Mouse (Mus musculus): Measurements from ENCODE around the gene Usp37. TPM values are rescaled to one million over a fixed set of nuclear protein-coding genes. Genes with fewer than 3 reads are reported as not detected.
A peak's percentile ranks its signal among the peaks of the same experiment; 100 is the strongest.

Usp37 gene
- polyA plus RNA-seq, 1 experiment = 11.7 TPM

DNA sequence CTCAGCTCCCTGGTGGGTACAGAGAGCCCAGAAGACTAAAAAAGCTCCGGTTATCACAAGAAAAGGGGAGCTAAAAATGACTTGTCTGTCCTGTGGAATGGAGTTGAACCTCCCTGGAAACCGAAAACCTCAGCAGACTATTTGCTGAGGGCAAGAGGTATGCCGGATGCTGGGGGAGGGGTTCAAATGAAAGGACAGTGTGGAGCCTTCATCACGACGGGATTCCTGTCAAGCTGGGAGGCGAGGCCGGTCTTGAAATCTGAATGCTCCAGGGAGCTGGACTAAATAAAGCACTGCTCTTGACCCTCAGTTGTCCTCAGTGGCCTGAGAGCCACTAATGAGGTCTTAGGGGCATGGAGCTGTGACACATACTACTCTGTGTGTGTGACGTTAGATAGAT, 120.9 kb downstream of the Usp37 start:
- Histone ChIP-seq H3K4me1 (ENCODE audit: control insufficient read depth, insufficient read depth, low read length) (0 out of 2 replicates have a peak, but pooled peaks cover 3% of the 10 kb centered on the region), H3K27me3 (ENCODE audit: control insufficient read depth, insufficient read depth, low read length) (no peaks in the 10 kb centered on the region), H3K27ac (ENCODE audit: insufficient read depth, low read length) (no peak overlapping the region), H3K4me3 (replicated peaks; ENCODE audit: insufficient read depth, low read depth, low read length) (no peak overlapping the region)
- TF ChIP-seq CTCF (IDR thresholded peaks at IDR 0.05; ENCODE audit: borderline replicate concordance, insufficient read depth, low read depth, low read length) (no peak), POLR2A (IDR thresholded peaks at IDR 0.05; ENCODE audit: borderline replicate concordance, insufficient read depth, low read length) (no peak)
- WGBS = 23% methylated on average over 8 of the region's 8 CpGs
- no peak for DNase-seq

DNA sequence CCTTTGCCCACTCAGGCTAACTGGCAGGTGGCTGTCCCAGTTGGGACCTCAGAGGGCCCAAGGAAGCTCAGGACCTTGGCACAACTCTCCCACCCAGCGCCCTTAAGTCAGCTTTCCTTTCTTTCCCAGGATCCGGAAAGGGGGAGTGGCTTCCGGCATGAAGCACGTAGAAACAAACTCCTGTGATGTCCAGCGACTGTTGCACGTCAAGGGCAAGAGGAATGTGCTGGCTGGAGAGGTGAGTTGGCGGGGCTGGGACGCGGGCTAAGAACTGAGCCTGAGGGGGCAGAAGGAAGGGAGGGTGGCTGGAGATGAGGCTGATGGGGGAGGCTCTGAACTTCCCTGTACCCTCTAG, 124.7 kb downstream of the Usp37 start:
- DNase-seq = no peak
- H3K27me3 ChIP-seq (ENCODE audit: control insufficient read depth, insufficient read depth, low read length) = no peaks in the 10 kb centered on the region
- 0 out of 2 replicates have a peak, but pooled peaks cover 3% of the 10 kb centered on the region for H3K4me1 ChIP-seq (ENCODE audit: control insufficient read depth, insufficient read depth, low read length)
- H3K4me3 ChIP-seq (replicated peaks; ENCODE audit: insufficient read depth, low read depth, low read length) = no peak overlapping the region
- H3K27ac ChIP-seq (ENCODE audit: insufficient read depth, low read length) = no peak overlapping the region
- TF ChIP-seq POLR2A (IDR thresholded peaks at IDR 0.05; ENCODE audit: borderline replicate concordance, insufficient read depth, low read length) = no peak
- no peak for TF ChIP-seq CTCF (IDR thresholded peaks at IDR 0.05; ENCODE audit: borderline replicate concordance, insufficient read depth, low read depth, low read length)
- WGBS = 55% methylated on average over 9 of the region's 9 CpGs

DNA sequence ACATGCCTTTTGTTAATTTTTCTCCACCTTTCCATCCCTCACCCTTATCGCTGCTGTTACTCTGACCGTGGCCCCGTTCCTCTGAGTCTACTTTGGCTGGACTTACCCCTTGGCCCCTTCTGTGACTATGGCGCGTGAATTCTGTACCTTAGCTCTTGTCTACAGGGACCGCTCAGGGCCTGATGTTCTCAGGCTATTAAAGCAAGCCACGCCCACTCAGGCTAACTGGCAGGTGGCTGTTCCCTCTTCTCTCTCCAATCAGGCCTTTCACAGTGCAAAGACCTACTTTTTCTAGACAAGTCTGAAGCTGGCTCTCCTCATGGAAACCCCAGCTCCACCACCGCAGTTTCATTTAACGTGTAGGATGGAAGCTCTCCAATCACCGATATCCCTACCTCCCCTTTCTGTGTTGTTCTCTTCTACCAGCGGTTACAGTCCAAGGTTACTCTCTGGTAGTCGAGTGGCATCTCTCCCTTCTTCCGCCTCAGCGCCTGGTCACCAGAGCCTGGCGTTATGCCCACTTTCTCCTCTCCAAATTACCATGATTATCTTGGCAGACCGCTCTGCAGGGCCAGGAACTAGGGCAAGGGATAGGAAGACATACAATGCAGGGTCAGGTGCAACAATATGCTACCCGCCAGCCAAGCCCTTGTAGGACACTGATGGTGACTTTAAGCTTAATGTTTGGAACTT, 125.2 kb downstream of the Usp37 start:
- TF ChIP-seq POLR2A (IDR thresholded peaks at IDR 0.05; ENCODE audit: borderline replicate concordance, insufficient read depth, low read length) = no peak
- no peak for TF ChIP-seq CTCF (IDR thresholded peaks at IDR 0.05; ENCODE audit: borderline replicate concordance, insufficient read depth, low read depth, low read length)
- peak in 1 of 2 experiments; percentile 13 for DNase-seq
- Histone ChIP-seq H3K27me3 (ENCODE audit: control insufficient read depth, insufficient read depth, low read length) (no peaks in the 10 kb centered on the region), H3K27ac (ENCODE audit: insufficient read depth, low read length) (no peak overlapping the region), H3K4me1 (ENCODE audit: control insufficient read depth, insufficient read depth, low read length) (0 out of 2 replicates have a peak, but pooled peaks cover 3% of the 10 kb centered on the region), H3K4me3 (replicated peaks; ENCODE audit: insufficient read depth, low read depth, low read length) (no peak overlapping the region)
- 48% methylated on average over 17 of the region's 17 CpGs for WGBS

DNA sequence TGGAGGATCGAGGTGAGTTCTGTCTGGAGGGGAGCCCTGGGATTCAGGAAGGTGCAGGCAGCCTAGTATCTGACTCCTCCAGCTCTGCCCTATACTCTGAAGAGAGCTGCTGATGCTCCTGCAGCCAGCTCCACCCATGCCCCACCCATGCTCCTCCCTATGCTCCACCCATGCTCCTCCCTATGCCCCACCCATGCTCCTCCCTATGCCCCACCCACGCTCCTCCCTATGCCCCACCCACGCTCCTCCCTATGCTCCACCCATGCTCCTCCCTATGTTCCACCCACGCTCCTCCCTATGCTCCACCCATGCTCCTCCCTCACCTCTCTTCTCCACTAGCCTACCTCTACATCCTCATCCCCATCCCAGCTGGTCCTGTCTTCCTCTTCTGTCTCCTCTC, 128.9 kb downstream of the Usp37 start:
- TF ChIP-seq CTCF (IDR thresholded peaks at IDR 0.05; ENCODE audit: borderline replicate concordance, insufficient read depth, low read depth, low read length) (no peak), POLR2A (IDR thresholded peaks at IDR 0.05; ENCODE audit: borderline replicate concordance, insufficient read depth, low read length) (no peak)
- peak in 1 of 2 experiments; percentile 47 for DNase-seq
- no peak overlapping the region for H3K4me3 ChIP-seq (replicated peaks; ENCODE audit: insufficient read depth, low read depth, low read length)
- H3K4me1 ChIP-seq (ENCODE audit: control insufficient read depth, insufficient read depth, low read length) = 0 out of 2 replicates have a peak, but pooled peaks cover 3% of the 10 kb centered on the region
- H3K27me3 ChIP-seq (ENCODE audit: control insufficient read depth, insufficient read depth, low read length) = no peaks in the 10 kb centered on the region
- 51% methylated on average over 4 of the region's 4 CpGs for WGBS
- no peak overlapping the region for H3K27ac ChIP-seq (ENCODE audit: insufficient read depth, low read length)

DNA sequence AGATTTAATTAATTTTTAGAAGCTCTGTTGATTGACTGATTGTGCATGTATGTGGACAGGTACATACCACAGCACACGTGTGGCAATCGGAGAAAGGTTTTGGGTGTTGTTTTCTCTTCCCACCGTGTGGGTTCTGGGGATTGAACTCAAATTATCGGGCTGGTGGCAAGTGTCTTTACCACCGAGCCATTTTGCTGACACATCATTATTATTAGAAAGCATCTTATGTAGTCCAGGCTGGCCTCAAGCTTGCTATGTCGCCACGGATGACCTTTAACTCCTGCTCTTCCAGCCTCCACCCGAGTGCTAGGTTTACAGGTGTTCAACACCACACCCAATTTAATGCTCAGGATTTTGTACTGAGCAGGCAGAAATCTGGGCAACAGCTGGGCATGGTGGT, 131.4 kb downstream of the Usp37 start:
- no peaks in the 10 kb centered on the region for H3K27me3 ChIP-seq (ENCODE audit: control insufficient read depth, insufficient read depth, low read length)
- WGBS = 85% methylated on average over 8 of the region's 8 CpGs
- no peaks in the 10 kb centered on the region for H3K4me1 ChIP-seq (ENCODE audit: control insufficient read depth, insufficient read depth, low read length)
- no peak overlapping the region for H3K4me3 ChIP-seq (replicated peaks; ENCODE audit: insufficient read depth, low read depth, low read length)
- no peak overlapping the region for H3K27ac ChIP-seq (ENCODE audit: insufficient read depth, low read length)
- DNase-seq = no peak
- TF ChIP-seq CTCF (IDR thresholded peaks at IDR 0.05; ENCODE audit: borderline replicate concordance, insufficient read depth, low read depth, low read length) = no peak
- TF ChIP-seq POLR2A (IDR thresholded peaks at IDR 0.05; ENCODE audit: borderline replicate concordance, insufficient read depth, low read length) = no peak

DNA sequence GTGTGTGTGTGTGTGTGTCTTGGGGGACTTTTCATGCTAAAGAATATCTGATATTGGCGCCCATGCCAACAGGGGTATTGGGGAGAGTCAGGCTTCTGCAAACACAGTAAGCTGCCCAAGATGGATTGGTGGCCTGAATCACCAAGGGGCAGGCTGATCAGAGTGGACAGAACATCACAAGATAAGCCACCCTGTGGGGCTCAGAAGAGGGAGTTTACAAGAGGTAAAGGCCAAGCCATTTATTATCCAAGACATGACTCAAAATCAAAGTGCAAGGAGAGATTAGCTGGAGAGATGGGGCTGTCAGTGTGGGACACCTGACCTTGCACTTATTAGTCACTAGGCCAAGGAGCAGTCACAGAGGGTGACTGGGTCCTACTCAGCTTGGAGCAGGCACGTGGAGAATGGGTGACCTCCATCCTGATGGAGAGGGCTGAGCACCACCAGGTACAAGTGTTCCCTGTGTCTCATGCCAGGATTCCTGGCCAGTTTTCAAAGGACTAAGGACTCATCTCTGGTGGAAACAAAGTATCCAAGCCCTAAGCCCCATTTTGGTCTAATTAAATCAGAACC, 132.2 kb downstream of the Usp37 start:
- H3K4me1 ChIP-seq (ENCODE audit: control insufficient read depth, insufficient read depth, low read length) = no peaks in the 10 kb centered on the region
- no peaks in the 10 kb centered on the region for H3K27me3 ChIP-seq (ENCODE audit: control insufficient read depth, insufficient read depth, low read length)
- WGBS = 59% methylated on average over 2 of the region's 2 CpGs
- H3K4me3 ChIP-seq (replicated peaks; ENCODE audit: insufficient read depth, low read depth, low read length) = no peak overlapping the region
- TF ChIP-seq POLR2A (IDR thresholded peaks at IDR 0.05; ENCODE audit: borderline replicate concordance, insufficient read depth, low read length) (no peak), CTCF (IDR thresholded peaks at IDR 0.05; ENCODE audit: borderline replicate concordance, insufficient read depth, low read depth, low read length) (no peak)
- H3K27ac ChIP-seq (ENCODE audit: insufficient read depth, low read length) = no peak overlapping the region
- no peak for DNase-seq

DNA sequence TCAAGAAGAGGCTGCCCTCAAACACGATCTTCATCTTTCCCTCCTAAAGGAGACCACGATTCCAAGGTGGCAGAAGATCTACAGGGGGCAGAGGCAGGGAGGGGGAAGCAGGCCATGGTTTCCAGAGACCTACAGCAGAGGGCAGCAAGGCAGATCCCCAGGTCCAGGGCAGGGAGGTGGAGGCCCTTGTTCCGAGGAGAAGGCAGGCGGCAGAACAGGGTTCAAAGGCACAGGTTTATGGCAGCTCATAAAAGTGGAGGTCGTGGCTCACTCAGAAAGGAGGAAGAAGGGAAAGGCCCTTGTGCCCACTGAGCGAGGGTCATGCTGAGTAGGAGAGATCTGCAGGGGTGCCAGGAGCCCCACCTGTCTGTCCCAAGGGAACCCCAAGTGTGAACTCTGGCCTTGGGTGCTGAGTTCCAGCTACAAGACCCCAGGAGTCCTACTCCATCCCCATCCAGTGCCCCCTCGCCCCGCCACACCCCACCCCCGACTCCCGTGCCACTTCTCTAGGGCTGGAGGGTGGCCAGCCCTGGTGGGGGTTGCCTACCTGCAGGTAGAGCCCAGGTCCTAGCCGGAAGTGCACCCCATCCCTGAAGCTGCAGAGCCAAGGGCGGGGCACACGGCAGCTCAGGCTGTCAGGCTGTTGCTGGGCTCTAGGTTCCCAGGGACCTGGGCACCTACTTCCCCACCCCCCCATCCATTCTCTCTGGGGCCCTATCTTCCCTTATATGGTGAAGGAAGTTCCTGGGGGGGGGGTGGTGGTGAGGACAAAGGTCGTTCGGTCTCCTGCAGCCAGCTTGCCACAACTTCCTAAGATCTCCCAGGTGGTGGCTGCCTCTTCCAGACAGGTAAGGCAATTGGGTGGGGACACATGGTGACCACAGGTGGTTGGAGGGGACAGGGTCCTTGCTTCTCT, 135.2 kb downstream of the Usp37 start, which contains the start of gene Vil1:
TSS of gene Vil1 (plus strand) at position 788 of the 916 bp plus-strand sequence.
- TF ChIP-seq POLR2A (IDR thresholded peaks at IDR 0.05; ENCODE audit: borderline replicate concordance, insufficient read depth, low read length) = no peak
- TF ChIP-seq CTCF (IDR thresholded peaks at IDR 0.05; ENCODE audit: borderline replicate concordance, insufficient read depth, low read depth, low read length) = no peak
- H3K4me1 ChIP-seq (ENCODE audit: control insufficient read depth, insufficient read depth, low read length) = no peaks in the 10 kb centered on the region
- H3K27me3 ChIP-seq (ENCODE audit: control insufficient read depth, insufficient read depth, low read length) = no peaks in the 10 kb centered on the region
- 59% methylated on average over 12 of the region's 15 CpGs for WGBS
- no peak for DNase-seq
- H3K4me3 ChIP-seq (replicated peaks; ENCODE audit: insufficient read depth, low read depth, low read length) = no peak within 1 kb of the TSS
- H3K27ac ChIP-seq (ENCODE audit: insufficient read depth, low read length) = no peak within 1 kb of the TSS

All from cerebellum, adult 2 months (tissue).